Mouse (Mus musculus) frontal cortex, postnatal 25 days (tissue): Measurements from ENCODE around the gene Higd1a.

ENCODE experiments used
- DNase-seq, 2 experiments: peaks; one replicate each; pipeline ENCODE4 v3.0.0; 2022; ENCODE audit warnings: low spot score in 2 of 2

The Higd1a gene

DNA sequence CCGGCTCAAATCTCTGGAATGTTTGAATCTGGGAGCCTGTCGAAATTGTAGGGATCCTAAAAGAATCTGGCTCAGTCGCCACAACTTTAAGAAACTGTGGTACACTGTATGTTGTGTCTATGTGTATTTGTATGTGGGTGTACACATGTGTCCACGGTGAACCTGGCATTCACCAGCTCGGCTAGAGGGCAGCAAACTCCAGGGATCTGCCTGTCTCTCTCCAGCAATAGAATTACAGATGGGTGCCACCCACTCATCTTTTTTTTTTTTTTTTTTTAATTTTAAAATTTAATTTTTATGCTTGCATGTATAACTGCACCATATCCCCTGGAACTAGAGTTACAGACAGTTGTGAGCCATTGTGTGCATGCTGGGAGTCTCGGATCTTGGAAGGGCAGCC is 23.1 kb upstream of the Higd1a start:
- peak in 1 of 2 experiments; percentile 16 for DNase-seq

DNA sequence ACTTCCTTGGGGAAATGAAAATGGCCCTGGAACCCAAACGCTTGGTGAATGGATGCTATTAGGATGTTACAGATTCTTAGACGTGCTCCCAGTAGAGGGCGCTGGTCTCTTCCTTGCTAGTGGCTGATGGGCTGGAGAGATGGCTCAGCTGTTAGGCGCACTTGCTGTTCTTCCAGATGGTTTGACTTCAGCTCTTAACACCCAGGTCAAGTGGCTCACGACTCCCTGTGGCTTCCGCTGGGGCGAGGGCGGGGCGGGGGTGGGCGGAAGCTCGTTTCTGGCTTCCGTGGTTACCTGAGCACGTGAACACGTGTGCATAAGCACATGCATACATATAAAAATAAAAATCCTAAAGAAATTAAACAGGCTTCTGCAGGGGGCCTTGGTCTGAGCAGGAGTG is 22.7 kb upstream of the Higd1a start:
- peak; percentile 54 to 55 for DNase-seq

DNA sequence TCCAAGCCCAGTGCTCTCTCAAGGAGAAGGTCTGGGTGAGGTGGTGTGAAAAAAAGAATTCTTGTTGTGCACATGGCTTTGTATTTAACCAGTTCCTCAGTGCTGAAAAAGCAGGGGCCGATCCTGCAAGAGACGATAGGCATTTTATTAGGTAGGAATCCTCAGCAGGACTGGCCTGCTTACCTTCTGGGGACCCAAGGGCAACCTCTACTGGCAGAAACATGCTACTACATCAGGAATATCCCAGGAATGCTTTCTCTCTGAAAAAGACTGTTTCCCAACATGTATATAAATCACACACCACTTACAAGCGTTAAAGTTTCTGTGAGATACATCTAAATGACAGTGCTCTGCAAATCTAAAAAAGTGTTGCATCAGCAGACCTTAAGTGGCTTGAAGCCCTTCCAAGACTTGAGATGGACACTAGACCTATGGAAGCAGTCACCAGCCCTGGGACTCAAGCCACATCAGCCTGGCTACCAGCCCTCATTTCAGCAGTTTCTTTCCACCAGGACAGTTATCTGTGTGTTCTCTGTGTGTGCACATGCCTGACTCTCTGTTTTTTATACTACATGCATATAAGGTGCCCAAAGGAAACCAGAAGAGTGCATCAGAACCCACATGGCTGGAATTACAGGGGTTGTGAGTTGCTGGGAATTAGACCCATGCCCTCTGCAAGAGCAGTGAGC is 19.0 kb upstream of the Higd1a start:
- peak in 1 of 2 experiments; percentile 44 for DNase-seq

DNA sequence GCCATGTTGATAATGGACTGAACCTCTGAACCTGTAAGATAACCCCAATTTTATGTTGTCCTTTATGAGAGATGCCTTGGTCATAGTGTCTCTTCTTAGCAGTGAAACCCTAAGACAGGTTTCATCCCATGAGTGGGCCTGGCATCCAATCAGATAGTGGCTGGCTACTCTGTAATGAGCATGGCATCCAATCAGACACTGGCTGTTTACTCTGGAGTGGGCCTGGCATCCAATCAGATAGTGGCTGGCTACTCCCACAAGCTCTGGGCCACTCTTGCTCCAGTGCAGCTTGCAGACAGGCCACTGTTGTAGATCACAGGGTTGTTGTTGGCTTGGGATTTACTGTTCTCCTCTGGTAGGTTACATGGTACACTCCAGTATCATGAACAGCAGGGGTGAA is 15.4 kb upstream of the Higd1a start:
- no peak for DNase-seq

DNA sequence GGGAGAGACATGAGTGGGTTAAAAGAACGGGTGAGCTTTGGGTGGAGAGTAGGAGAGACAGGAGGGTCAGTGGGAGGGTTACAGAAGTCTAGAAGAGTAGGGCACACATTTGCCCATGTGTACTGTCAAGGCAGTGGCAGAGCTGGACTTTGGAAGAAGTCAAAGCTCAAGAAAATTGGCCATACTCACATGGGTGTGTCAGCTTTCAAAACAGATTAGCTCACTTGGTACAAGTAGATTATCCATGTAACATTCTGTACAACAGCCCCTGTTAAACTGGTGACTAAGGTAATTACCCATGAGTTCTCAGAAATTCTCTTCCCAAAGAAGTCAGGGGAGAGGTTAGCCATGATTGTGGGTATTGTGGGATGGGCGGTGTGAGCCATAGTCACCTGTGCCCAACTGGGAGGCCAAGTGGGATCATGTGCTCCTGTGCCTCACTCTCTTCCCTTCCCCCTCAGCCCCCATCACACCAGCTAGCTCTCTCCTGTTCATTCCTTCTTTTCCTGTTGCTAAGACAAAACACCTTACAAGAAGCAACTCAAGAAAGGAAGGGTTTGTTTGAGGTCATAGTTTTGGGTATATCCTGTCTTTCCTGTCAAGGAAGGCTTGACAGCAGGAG is 14.0 kb upstream of the Higd1a start:
- DNase-seq: no peak

DNA sequence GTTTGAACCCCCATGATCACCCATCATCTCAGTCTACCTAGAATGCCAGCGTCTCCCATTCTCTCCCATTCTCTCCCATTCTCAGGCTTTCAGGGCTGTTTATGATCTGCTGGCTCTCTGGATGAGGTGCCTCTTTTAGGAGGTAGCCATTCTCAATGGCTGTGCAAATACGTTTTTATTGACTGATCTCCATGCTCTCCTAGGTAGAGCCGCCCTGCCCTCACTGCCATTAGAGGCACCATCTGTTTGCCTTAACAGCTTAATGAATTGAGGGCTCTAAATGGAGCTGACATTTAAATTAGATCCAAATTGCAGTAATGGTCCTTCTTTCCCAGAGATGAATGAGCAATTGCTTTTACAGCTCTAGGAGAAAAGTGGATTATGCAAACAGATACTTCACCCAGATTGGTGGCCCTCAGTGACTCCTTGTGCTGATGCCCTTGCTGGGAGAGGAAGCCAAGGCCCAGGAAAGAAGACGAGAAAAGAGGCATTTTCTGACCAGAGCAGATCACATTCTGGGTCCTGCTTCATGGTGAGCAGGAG is 11.9 kb upstream of the Higd1a start:
- DNase-seq: no peak

DNA sequence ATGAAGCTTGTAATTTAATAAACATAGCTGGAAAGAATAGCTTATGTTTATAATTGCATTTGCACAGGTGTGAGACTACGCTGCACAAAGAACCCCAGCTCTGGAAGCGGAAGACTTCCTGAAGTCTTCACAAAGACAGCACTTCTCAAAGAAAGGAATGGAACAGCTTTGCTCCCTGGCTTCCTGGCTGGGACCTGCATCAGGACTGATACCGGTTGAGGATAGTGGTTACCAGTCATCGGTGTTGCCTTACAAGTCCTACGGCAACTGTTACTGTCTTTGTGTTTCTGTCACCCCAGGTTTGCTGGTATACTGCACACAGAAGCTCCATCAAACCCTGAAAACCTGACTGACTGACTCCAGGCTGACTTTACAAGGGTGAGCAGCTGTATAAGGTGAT is 11.3 kb upstream of the Higd1a start:
- no peak for DNase-seq

DNA sequence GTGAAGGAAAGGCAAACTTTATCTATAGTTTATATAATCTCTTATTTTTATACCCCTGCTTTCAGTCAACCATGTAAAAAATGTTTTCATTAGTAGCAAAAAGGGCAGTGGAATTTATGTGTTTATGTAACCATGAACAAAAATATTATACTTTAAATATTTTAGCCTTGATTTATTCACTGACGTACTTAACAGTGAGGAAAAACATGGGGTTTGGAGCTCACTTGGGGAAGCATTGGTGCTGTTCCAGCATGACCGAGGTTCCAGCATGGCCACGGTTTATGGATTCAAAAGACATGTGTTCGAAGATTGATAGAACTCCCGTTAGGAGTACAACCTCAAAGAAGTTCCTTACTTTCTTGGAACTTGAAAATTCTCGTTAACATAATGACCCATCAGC is 10.1 kb upstream of the Higd1a start:
- no peak for DNase-seq

DNA sequence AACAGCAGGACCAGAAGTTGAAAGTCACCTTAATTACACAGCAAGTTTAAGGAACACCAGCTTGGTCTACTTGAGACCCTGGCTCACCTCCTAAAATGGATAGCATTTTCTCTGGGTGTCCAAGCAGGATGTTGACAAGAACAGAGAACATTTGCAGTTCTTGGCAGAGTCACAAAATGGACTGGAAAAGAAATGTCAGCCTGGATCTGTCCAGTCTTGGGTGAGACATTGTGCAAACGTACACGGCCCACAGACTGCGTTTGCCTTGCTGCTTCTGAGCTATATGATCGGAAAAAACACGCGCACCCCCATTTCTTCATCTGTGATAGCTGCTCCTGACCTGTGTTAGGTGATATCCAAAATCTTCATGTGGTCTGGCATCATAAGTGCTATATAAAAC is 9.5 kb upstream of the Higd1a start:
- DNase-seq: no peak

DNA sequence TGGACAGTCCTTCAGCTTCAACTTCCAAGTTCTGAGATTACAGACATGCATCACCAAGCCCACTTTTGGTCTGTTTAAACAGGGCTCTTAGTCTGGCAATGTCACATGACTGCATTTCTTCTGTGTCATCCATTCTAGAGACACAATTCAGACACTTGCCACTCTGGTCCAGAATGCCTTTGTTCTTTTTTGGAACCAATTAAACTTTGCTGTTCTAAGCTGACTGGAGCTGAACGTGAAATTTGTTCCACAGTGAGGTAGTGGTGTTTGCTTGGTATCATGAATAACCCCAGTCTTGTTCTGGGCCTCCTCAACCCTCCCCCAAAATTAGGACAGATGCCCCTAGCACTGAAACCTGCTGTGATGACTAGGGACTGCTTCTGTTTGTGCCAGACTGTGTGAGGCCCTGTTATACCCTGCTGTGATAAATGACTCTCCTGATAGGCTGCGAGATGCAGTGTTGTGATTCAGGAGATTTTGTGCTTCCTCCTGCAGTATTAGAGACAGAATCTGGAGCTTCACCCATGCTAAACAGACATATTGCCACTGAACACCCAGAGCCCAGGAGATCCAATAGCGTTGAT is 7.4 kb upstream of the Higd1a start:
- DNase-seq: no peak

DNA sequence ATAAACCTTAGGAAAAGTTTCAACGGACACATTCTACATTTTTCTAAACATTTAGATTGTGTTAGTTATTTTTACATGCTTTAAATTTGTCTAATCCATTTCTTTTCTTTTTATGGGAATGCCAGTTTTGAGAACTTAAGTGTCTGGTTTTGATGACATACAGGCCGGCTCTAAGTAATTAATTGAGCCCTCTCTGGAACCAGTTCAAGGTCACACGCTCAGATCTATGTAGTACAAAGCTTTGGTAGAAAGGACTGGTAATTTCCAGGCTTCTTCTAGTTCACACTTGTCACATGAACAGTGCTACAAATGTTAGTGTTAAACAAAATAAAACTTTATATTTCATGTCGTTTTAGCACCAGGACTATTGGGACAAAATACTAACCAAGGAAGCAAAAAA is 6.7 kb upstream of the Higd1a start:
- no peak for DNase-seq

DNA sequence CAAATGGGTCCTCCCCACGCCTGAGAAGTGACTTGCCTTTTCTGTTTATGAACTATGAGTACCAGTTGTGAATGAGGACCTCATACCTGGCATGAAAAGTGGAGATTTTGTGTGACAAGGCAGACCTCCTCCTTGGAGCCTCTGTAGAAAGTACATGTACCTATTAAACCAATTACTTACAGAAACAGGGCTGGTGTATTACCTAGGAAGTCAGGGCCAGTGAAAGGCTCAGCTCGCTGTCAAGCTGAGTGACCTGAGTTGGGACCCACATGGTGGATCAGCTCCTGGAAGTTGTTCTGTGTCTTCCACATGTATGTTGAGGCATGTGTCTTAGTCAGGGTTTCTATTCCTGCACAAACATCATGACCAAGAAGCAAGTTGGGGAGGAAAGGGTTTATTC is 2.8 kb upstream of the Higd1a start:
- no peak for DNase-seq

DNA sequence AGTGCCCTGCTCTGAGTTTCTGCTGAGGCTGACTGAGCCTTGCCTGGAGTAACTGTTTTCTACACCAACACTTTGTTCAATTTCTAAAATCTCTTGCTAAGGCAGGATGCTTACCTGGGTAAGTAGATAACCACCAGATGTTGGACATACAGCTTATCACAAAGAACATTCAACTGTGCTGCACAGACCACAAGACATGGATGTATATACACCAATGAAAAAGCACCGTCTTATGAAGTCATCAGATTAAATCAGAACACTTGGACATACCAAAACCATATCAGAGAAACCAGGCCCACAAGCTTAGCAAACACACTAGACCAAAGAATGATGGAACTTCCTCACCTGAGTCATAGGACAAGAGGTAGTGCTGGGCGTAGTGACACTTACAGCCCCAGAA is 1.2 kb upstream of the Higd1a start:
- DNase-seq: no peak

DNA sequence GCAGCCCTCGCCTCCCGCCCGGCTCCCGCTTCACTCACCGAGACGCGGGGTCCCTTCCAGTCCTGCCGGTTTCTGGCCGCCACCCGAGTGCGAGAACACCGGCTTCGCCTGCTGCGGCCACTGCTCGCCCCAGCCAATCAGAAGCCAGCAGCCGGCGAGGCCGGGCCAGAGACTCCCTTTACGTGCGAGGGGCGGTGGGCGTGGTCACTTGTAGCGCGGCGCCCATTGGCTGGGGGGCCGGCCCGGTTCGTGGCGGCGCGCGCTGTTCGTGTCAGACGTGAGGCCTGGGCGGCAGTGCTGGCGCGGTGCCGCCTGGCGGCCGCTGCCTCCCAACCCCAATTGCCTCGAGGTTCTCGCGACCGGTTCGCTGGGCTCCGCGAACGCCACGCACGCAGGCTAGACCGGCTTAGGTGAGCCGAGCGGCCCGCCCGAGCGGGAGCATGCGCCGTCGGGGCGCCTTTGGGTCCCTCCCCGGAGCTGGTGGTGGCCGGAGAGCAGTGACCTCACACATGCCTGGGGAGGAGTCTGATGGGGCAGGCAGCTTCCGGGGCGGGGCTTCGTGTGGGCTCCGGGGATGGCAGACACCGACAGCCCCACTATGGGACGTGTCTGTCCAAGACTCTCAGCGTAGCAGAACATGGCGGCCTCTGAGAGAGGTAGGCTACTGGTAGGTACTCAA is 549 bp downstream of the Higd1a start:
- DNase-seq: peak; percentile 96

DNA sequence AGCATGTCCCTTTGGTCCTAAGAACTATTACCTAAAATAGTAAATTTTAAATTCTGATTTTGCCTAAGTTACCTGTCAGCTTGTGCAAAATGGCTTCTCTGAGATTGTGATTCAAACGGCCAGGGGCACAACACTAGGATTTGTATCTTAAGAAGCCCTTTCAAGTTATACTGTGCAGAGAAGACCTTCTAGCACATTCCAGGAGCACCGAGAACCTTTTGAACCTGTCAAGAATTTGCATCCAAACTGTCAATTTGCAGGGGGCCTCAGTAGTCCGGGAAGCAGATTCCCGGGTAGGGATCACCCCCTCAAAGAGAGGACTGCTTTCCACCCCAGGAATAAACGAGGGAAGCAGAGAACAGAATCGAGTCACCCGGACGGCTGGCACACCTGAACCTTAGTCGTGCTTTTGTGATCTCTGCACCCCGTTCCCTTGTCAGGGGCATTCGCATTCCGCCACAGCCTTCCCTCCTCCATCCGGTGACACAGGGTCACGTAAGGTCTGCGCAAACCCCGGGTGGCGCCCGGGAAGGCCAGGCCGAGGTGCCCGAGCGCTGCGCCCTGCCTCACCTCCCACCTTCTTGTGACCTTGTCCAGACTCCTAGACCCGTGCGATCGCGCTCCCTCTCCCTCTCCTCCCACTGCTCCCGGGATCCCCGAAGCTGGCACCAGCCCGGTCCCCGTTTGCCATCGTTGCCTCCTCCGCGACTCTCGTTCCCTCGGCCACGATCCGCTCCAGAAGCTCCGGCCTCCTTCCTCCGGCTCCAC is 1.3 kb downstream of the Higd1a start:
- DNase-seq: peak; percentile 32 to 41

DNA sequence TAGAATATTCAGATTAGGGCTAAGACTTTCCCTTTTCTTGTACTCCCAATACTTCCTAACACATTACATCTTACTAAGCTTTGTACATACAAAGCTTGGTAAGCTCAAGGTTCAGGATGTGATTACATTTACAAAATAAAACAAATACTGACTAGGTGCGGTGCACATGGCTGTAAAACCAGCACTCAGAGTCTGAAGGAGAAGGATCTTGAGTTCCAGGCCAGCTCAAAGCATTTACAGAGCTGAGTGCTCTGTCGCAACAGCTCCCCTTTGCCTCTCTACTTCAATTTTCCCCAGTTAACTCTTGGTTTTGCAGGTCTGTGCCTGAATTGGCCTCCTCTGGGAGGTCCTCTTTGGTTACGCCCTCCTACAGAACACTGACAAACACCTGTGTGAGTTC is 3.9 kb downstream of the Higd1a start:
- DNase-seq: no peak

DNA sequence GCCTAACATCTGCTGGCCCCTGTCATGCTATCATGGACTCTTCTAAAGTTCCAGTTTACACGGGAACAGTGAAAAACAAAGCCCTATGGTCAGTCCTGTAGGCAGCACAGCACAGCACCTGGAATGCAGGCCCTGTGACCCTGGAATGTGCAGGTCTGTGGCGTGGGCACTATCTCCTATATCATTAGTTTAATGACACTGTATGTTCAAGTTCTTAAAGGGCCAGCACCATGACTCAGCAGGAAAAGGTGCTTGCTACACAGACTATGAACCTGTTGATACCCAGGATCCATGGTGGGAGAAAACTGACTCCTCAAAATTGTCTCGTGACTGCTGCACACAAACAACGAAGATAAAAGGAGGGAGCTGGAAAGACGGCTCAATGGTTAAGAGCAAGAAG is 10.3 kb downstream of the Higd1a start:
- no peak for DNase-seq

DNA sequence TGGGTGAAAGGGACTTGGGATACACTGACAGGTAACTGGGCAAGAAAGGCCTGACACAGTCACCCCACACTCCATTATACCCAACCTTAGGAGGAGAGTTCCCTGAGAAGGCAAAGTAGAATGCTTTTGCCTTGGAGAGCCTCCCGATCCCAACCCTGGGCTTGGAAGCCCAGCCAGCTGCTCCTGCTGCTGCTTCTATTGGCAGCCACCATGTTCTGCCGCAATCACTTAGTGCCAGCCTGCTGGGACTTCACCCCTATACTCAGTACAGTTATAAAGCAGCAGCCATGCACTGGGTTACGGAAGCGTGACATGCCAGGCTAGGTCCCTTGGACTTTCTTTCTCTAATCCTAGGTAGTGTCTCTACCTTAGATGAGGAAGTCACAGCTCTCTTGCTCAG is 11.0 kb downstream of the Higd1a start:
- no peak for DNase-seq

DNA sequence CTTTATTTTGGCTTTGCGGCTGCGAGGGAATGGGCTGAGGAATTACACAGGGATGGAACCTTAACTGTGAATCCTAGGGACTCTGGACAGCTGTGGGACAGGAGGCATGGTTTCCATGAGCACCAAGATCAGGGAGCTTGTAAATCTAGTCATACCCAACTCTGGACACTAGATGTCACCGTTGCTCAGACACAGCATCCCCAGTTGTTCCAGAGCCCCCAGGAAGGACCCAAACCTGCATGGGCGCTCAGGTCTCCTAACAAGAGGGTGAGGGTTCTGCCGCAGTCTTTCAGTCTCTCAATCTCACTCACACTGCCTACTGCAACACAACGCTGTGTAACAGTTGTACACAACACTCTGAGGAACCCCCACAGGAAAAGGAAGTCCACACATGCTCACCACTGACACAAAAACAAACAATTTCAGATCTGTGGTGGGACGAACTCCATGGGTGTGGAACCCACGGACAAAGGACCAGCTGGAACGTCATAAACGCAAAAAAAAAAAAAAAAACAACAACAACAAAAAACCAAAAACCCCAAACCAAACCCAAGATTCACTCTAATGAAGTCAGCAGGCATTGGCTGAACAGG is 11.5 kb downstream of the Higd1a start:
- DNase-seq: no peak

DNA sequence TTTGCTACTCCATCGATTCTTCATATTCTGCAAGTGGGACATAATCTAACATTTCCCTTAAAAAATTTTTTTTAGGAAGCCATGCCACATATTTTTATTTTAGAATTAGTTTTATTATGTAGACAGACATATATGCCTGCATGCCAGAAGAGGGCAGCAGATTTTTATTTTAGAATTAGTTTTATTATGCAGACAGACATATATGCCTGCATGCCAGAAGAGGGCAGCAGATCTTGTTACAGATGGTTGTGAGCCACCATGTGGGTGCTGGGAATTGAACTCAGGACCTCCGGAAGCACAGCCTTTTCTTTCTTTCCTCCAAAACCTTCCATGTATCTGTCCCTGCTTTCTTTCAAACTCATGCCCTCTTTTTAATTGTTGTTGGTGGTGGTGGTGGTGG is 15.2 kb downstream of the Higd1a start:
- DNase-seq: no peak

DNA sequence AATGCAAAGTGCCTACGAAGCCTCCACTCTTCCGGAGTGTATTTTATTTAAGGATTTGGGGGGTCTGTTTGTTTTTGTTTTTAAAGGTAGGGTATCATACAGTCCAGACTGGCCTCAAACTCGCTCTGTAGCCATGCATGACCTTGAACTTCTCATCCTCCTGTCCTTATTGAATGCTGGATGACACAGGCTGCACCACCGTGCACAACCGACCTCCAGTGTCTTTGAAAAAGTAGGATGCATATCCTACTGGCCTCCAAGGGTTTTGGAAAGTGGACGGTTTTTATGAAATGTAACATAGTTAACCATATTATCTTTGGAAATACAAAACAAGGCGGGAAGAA is 18.6 kb downstream of the Higd1a start:
- DNase-seq: no peak
